Mouse (Mus musculus): Measurements from ENCODE around the gene Ifnlr1. TPM values are rescaled to one million over a fixed set of nuclear protein-coding genes. Genes with fewer than 3 reads are reported as not detected.

Gene Ifnlr1
- polyA plus RNA-seq, 1 experiment from 2014 or later: 0.22 TPM

DNA sequence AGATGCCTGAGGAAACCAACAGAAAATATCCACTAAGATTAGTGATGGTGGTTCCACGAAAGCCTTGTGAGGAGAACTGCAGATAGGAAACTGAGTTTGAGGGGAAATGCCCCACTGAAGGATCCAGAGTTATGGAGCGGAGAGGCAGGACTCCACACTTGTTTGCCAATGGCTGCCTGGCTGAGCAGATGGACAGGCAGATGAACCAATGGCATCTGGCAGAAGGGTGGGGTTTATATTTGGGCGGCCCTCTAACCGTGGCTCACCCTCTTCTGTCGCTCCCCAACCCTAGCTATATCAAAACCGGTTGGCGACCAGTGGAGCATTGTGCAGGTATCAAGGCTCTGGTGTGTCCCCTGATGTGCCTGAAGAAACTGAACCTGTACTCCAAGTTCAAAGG, 12.4 kb downstream of the Ifnlr1 start:
- H3K4me1 ChIP-seq (ENCODE audit: insufficient read depth): peaks cover 4% of the 10 kb centered on the region
- no peak overlapping the region for H3K4me2 ChIP-seq (ENCODE audit: low read depth, low read length)
- ATAC-seq (no peak), DNase-seq (no peak)
- no peaks in the 10 kb centered on the region for H3K9me3 ChIP-seq (ENCODE audit: low read length)
- no peaks in the 10 kb centered on the region for H3K36me3 ChIP-seq (replicated peaks; ENCODE audit: insufficient read depth, low read length)
- WGBS (ENCODE audit: insufficient replicate concordance): 72% methylated on average over 7 of the region's 7 CpGs
- TF ChIP-seq CTCF (IDR thresholded peaks at IDR 0.05; ENCODE audit: low read depth): no peak
- no peak for TF ChIP-seq EP300 (IDR thresholded peaks at IDR 0.05; ENCODE audit: low read depth)
- H3K27ac ChIP-seq (ENCODE audit: low read depth): no peak overlapping the region
- no peak overlapping the region for H3K4me3 ChIP-seq (ENCODE audit: low read depth, low read length)
- H3K27me3 ChIP-seq (ENCODE audit: insufficient read depth, low read length): no peaks in the 10 kb centered on the region
- H3K9ac ChIP-seq (replicated peaks): no peak overlapping the region

DNA sequence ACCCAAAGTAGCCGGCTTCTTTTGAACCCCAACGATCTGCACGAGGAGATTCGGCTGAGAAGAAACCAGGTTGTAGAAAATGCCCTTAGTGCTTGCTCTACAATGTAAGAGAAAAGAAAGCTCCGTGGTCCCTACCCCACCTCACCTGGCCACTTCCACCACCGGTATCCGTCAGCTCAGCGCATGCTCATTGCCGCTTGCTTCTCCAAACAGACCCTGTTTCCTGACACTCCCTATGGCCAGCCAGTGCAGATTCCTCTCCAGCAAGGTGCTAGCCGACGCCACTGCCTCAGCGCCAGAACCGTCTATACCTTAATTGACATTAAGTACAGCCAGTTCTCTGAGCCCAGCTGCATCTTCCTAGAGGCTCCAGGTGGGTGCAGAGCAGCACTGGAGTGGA, 17.4 kb downstream of the Ifnlr1 start:
- Histone ChIP-seq H3K4me2 (ENCODE audit: low read depth, low read length) (no peak overlapping the region), H3K27ac (ENCODE audit: low read depth) (0 out of 2 replicates have a peak overlapping the region, but pooled peaks have one; percentile 16), H3K4me3 (ENCODE audit: low read depth, low read length) (no peak overlapping the region), H3K36me3 (replicated peaks; ENCODE audit: insufficient read depth, low read length) (no peaks in the 10 kb centered on the region), H3K9ac (replicated peaks) (no peak overlapping the region), H3K27me3 (ENCODE audit: insufficient read depth, low read length) (no peaks in the 10 kb centered on the region), H3K4me1 (ENCODE audit: insufficient read depth) (peaks cover 16% of the 10 kb centered on the region), H3K9me3 (ENCODE audit: low read length) (no peaks in the 10 kb centered on the region)
- no peak for DNase-seq
- WGBS (ENCODE audit: insufficient replicate concordance): 59% methylated on average over 13 of the region's 13 CpGs
- TF ChIP-seq CTCF (IDR thresholded peaks at IDR 0.05; ENCODE audit: low read depth) (no peak), EP300 (IDR thresholded peaks at IDR 0.05; ENCODE audit: low read depth) (no peak)
- no peak for ATAC-seq

DNA sequence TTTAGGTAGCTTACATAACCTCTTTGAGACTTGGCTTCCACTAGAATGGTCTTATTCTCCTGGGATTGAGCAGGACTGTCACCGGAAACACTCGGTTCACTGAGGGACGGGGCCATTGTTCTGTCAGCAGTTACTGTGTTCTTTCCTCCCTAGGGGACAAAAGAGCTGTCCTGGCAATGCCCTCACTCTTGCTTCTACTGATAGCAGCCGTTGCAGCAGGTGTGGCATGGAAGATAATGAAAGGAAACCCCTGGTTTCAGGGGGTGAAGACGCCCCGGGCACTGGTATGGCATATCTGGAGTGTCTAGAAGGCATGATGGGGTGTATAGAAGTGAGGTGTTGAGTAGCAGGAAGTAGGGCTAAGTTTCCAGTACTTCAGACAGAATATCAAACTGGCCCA, 17.9 kb downstream of the Ifnlr1 start:
- H3K4me3 ChIP-seq (ENCODE audit: low read depth, low read length): no peak overlapping the region
- H3K9ac ChIP-seq (replicated peaks): no peak overlapping the region
- H3K27me3 ChIP-seq (ENCODE audit: insufficient read depth, low read length): no peaks in the 10 kb centered on the region
- H3K36me3 ChIP-seq (replicated peaks; ENCODE audit: insufficient read depth, low read length): no peaks in the 10 kb centered on the region
- DNase-seq (no peak), ATAC-seq (peak; percentile 22; the same call in 1 of the 2 replicates)
- TF ChIP-seq CTCF (IDR thresholded peaks at IDR 0.05; ENCODE audit: low read depth) (no peak), EP300 (IDR thresholded peaks at IDR 0.05; ENCODE audit: low read depth) (peak; percentile 83)
- H3K4me1 ChIP-seq (ENCODE audit: insufficient read depth): peaks cover 16% of the 10 kb centered on the region
- H3K9me3 ChIP-seq (ENCODE audit: low read length): no peaks in the 10 kb centered on the region
- H3K27ac ChIP-seq (ENCODE audit: low read depth): no peak overlapping the region
- no peak overlapping the region; the same call in 1 of the 2 replicates for H3K4me2 ChIP-seq (ENCODE audit: low read depth, low read length)
- WGBS (ENCODE audit: insufficient replicate concordance): 27% methylated on average over 6 of the region's 6 CpGs

DNA sequence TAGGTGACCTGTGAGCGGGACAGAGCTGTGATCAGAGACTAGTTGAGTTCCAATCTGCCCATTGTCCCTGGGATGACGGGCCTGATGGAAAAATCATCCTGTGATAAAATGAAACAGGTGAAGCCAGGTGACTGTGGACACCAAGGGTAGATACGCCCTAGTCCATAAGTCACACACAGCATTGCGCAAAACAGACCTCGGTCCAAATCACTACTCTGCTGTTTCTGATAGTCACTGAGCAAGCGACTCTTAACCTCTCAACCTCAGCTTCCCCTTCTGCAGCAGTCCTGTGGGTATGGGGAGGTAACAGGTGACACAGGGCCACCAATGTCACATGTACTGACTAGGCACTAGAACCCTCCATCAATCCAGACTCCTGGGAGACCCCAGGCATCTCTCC, 20.0 kb downstream of the Ifnlr1 start:
- ATAC-seq (peak; percentile 74), DNase-seq (peak; percentile 54)
- no peak overlapping the region for H3K4me3 ChIP-seq (ENCODE audit: low read depth, low read length)
- no peak overlapping the region for H3K4me2 ChIP-seq (ENCODE audit: low read depth, low read length)
- no peaks in the 10 kb centered on the region for H3K27me3 ChIP-seq (ENCODE audit: insufficient read depth, low read length)
- TF ChIP-seq CTCF (IDR thresholded peaks at IDR 0.05; ENCODE audit: low read depth) (no peak), EP300 (IDR thresholded peaks at IDR 0.05; ENCODE audit: low read depth) (no peak; the same call in 1 of the 2 replicates)
- 55% methylated on average over 6 of the region's 6 CpGs for WGBS (ENCODE audit: insufficient replicate concordance)
- H3K4me1 ChIP-seq (ENCODE audit: insufficient read depth): peaks cover 16% of the 10 kb centered on the region
- H3K36me3 ChIP-seq (replicated peaks; ENCODE audit: insufficient read depth, low read length): no peaks in the 10 kb centered on the region
- no peak overlapping the region for H3K9ac ChIP-seq (replicated peaks)
- H3K27ac ChIP-seq (ENCODE audit: low read depth): peak overlapping the region; percentile 45; the same call in 1 of the 2 replicates
- no peaks in the 10 kb centered on the region for H3K9me3 ChIP-seq (ENCODE audit: low read length)

DNA sequence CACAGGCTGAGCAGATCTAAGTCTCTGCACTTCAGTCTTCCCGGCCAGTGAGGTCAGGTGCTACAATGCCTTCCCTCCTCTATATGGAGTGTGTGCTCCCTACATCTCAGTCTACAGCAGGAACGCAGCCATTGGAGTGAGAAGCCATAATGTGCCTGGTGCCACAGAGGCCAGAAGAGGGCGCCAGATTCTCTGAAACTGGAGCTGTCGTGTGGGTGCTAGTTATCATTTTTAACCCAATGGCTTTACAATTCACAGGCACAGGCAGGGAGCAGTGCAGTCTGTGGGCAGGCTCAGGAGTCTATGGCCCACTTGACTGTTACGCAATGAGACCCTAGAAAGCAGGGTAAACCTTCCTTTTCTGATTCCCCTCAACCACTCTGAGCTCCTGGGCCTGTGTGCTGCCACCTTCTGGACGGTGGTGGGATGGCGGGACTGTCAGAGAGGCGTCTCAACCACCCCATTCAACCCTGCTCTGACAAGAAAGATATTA, 23.0 kb downstream of the Ifnlr1 start:
- Histone ChIP-seq H3K27ac (ENCODE audit: low read depth) (no peak overlapping the region), H3K4me3 (ENCODE audit: low read depth, low read length) (peak overlapping the region; percentile 28; the same call in 1 of the 2 replicates), H3K36me3 (replicated peaks; ENCODE audit: insufficient read depth, low read length) (no peaks in the 10 kb centered on the region), H3K9me3 (ENCODE audit: low read length) (no peaks in the 10 kb centered on the region), H3K4me2 (ENCODE audit: low read depth, low read length) (peak overlapping the region; percentile 69), H3K9ac (replicated peaks) (no peak overlapping the region), H3K4me1 (ENCODE audit: insufficient read depth) (peaks cover 11% of the 10 kb centered on the region), H3K27me3 (ENCODE audit: insufficient read depth, low read length) (no peaks in the 10 kb centered on the region)
- DNase-seq: peak; percentile 88
- 3% methylated on average over 8 of the region's 8 CpGs for WGBS (ENCODE audit: insufficient replicate concordance)
- peak; percentile 81 for ATAC-seq
- TF ChIP-seq CTCF (IDR thresholded peaks at IDR 0.05; ENCODE audit: low read depth) (peak; percentile 89), EP300 (IDR thresholded peaks at IDR 0.05; ENCODE audit: low read depth) (no peak)

DNA sequence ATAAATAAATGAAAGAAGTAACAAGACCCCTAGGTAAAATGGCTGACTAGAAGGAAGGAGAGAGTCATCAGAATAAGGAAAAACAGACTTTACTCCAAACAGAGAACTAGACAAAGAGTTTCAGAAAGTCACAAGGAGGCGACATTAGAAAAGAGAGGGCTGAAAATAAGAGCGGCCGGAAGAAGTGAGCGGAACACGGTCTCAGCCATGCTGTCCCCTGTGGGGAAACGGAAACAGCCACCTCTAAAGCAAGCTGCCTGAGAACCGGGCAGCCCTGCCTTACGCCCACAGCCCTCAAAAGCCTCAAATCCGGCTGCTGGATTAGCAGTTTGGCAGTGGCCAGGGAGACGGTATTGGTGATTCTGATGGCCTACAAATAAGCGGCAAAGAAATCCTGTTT, 23.5 kb downstream of the Ifnlr1 start:
- no peak overlapping the region for H3K9ac ChIP-seq (replicated peaks)
- 67% methylated on average over 11 of the region's 11 CpGs for WGBS (ENCODE audit: insufficient replicate concordance)

More for the DNA sequence above, 23.5 kb downstream of the Ifnlr1 start:
- Histone ChIP-seq H3K4me1 (ENCODE audit: insufficient read depth) (peaks cover 8% of the 10 kb centered on the region), H3K27ac (ENCODE audit: low read depth) (no peak overlapping the region), H3K4me3 (ENCODE audit: low read depth, low read length) (no peak overlapping the region), H3K27me3 (ENCODE audit: insufficient read depth, low read length) (no peaks in the 10 kb centered on the region), H3K4me2 (ENCODE audit: low read depth, low read length) (no peak overlapping the region; the same call in 1 of the 2 replicates), H3K36me3 (replicated peaks; ENCODE audit: insufficient read depth, low read length) (no peaks in the 10 kb centered on the region), H3K9me3 (ENCODE audit: low read length) (no peaks in the 10 kb centered on the region)
- ATAC-seq: no peak
- DNase-seq: no peak
- TF ChIP-seq EP300 (IDR thresholded peaks at IDR 0.05; ENCODE audit: low read depth): no peak
